Mouse (Mus musculus): ENCODE results near the gene Ccl6.
"Not testable (repeated sequence)": the region's sequence is repeated elsewhere in the genome, so short reads cannot be mapped to it uniquely, and the experiment has no call there.

The Ccl6 gene

GRCm38 (mm10) chr11:83562311-83562887 is 30.5 kb downstream of the Ccl6 start:
- DNase-seq (ENCODE audit: low read depth in 1 of 2, low spot score in 2 of 2) = no peak

- DNase-seq (ENCODE audit: low read depth in 1 of 2, low spot score in 2 of 2) = peak in 1 of 2 experiments; percentile 29
Observed at GRCm38 (mm10) chr11:83560405-83560804, 32.5 kb downstream of the Ccl6 start.

DNA sequence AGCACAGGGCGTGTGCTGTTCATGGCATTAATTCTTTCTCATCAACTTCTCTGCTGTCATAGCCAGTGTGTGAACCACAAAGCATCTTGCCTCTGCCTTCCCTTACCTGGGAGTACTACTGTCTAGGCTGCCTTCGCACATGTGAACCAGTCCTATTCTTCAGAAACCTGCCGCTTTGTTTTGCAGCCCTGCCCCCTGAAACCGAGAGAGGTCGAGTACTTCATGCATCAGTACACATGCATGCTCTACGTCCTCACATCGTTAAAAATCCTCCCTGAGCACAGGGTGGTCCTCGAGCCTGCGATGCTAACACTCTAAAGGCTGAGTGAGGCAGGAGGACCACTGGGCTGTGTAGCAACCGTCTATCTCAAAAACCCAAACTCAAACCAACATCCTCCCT is 35.8 kb downstream of the Ccl6 start:
- DNase-seq (ENCODE audit: low read depth in 1 of 2, low spot score in 2 of 2) = no peak

- no peak for DNase-seq (ENCODE audit: low read depth in 1 of 2, low spot score in 2 of 2)
Observed at GRCm38 (mm10) chr11:83556085-83556781, 36.7 kb downstream of the Ccl6 start.

- no peak for DNase-seq (ENCODE audit: low read depth in 1 of 2, low spot score in 2 of 2)
Observed at GRCm38 (mm10) chr11:83551668-83552067, 41.2 kb downstream of the Ccl6 start.

GRCm38 (mm10) chr11:83551037-83551436 is 41.9 kb downstream of the Ccl6 start:
- not testable (repeated sequence) for DNase-seq (ENCODE audit: low read depth in 1 of 2, low spot score in 2 of 2)

DNA sequence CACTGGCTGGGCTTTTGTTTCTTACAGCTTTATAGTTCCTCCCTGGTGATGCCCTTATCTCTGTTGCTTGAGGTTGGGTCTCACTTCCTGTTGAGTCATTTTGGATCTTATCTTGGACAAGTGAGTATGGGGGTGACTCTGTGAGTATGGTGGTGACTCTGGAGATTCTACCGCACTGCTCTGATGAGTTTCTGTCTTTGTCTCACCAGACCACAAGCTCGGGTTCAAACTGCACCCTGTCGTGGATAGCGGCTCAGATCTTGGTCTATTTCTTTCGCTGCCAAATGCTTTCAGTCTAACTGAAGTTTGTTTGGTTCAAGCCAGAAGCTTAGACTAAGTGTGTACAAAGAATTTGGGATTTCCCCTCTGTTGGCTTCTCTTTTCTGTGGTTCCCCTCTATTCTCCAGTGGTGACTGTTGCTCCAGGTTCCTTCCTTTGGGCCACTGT is 42.7 kb downstream of the Ccl6 start:
- DNase-seq (ENCODE audit: low read depth in 1 of 2, low spot score in 2 of 2) = no peak

DNA sequence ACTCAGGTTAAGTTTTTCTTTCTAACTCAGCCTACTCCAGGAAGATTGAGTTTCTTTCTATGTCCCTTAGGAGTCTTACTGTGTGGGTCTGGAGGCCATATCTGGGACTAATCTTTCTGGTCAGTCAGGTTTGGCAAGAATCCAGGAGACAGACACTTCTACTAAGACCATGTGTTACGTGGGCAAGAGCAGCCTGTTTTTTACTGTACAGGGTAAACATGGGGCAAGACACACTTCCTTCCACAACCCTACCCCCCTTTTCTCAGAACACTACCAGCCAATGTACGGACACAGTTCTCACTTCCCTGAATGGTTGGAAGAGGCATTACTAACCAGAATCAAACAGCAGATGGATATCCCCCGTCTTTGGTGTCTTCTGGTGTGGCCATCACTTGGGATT is 48.7 kb downstream of the Ccl6 start:
- DNase-seq (ENCODE audit: low read depth in 1 of 2, low spot score in 2 of 2) = peak; percentile 23 to 34

DNA sequence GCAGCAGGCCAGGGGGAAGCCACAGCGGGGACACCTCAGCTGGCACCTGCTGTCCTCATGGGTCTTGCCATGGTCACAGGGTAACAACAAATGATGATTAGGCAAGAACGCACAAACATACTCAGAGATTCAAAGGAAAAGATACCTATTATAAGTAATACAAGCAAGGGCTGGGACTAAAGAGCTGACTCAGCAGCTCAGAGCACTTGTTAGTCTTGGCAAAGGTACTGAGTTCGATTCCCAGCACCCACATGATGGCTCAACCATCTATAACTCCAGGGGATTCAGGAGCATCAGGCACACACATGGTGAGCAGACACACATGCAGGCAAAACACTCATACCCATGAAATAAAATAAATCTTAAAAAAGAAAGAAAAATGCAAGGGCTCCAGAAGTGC is 51.5 kb downstream of the Ccl6 start:
- DNase-seq (ENCODE audit: low read depth in 1 of 2, low spot score in 2 of 2) = no peak

GRCm38 (mm10) chr11:83540931-83541330 is 52.0 kb downstream of the Ccl6 start:
- no peak for DNase-seq (ENCODE audit: low read depth in 1 of 2, low spot score in 2 of 2)

GRCm38 (mm10) chr11:83538705-83539314 is 54.1 kb downstream of the Ccl6 start:
- no peak for DNase-seq (ENCODE audit: low read depth in 1 of 2, low spot score in 2 of 2)
